Mouse (Mus musculus): ENCODE measurements around the gene Cmtm8.

Cmtm8 gene

DNA sequence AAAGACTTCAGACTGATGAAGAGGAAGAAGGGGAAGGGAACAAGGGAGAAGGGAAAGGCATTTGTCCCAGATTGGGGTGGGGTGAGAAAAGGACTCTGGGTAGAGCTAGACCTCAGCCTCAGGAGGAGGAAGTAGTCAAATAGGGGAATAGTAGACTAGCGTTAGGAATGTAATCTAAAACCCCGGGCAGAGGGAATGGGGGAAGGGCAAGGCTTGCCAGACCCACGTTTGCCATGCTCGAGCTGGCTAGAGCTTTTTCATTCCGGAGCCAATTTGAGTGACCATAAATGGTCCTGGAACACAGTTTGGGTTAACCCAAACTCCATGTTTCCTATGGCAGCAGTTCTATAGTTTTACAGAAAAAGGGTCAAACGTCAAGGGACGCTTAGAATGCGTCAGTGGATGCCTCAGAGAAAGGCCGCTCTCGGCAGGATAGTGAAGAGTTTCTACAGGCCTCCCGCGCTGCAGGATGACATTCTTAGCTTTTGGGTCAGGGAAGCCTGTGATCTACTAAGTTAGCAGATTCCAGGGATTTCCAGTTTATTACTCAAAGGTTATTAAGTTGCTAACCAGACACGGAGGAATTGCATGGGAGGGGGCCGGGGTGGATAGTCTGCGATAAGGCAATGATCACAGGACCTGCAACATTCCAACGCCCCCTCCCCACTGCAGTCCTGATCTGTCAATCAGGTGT is 58.4 kb downstream of the Cmtm8 start:
- DNase-seq (ENCODE audit: low spot score) = no peak

DNA sequence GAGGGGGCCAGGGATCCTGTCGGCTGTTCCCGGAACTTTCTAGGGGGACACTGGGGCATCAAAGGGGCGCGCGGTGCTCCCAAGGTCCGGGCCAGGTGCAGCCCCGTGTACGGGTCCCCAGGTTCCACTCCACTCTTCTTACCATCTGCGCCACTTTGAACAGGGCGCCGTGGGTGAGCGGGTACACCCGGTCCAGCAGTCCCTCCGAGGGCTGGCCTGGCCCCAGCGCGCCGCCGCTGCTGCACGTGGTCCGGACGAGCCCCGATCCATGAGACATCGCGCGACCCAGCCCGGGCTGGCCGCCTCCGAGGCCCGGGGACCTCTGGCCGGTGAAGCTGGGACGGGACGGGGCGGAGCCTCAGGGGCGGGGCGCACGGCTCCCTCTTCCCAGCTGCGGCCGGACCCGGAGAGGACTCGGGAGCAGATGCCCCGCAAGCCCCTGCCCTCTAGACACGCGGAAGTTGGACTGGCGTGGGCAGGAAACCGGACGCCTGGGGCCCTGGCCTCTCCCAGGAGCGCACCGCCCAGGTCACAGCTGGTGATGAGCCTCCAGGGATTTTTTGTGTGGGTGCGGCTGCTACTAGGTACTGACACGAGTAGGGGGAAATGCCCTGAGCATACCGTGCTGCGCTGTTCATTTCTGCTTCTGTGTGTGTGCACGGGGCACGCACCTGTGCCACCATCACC is 62.3 kb downstream of the Cmtm8 start, which contains the start of gene Cmtm7:
Gene Cmtm7, minus strand, starts transcription at position 331 of the 687 bp plus-strand sequence.
- DNase-seq (ENCODE audit: low spot score) = peak; percentile 91

GRCm38 (mm10) chr9:114780746-114781525 is 63.0 kb downstream of the Cmtm8 start:
- DNase-seq (ENCODE audit: low spot score) = peak; percentile 54

- DNase-seq (ENCODE audit: low spot score) = peak; percentile 68
Observed at GRCm38 (mm10) chr9:114779984-114780745, 63.8 kb downstream of the Cmtm8 start.

GRCm38 (mm10) chr9:114778877-114779276 is 65.1 kb downstream of the Cmtm8 start:
- DNase-seq (ENCODE audit: low spot score) = no peak

GRCm38 (mm10) chr9:114778047-114778390 is 65.9 kb downstream of the Cmtm8 start:
- DNase-seq (ENCODE audit: low spot score) = no peak

DNA sequence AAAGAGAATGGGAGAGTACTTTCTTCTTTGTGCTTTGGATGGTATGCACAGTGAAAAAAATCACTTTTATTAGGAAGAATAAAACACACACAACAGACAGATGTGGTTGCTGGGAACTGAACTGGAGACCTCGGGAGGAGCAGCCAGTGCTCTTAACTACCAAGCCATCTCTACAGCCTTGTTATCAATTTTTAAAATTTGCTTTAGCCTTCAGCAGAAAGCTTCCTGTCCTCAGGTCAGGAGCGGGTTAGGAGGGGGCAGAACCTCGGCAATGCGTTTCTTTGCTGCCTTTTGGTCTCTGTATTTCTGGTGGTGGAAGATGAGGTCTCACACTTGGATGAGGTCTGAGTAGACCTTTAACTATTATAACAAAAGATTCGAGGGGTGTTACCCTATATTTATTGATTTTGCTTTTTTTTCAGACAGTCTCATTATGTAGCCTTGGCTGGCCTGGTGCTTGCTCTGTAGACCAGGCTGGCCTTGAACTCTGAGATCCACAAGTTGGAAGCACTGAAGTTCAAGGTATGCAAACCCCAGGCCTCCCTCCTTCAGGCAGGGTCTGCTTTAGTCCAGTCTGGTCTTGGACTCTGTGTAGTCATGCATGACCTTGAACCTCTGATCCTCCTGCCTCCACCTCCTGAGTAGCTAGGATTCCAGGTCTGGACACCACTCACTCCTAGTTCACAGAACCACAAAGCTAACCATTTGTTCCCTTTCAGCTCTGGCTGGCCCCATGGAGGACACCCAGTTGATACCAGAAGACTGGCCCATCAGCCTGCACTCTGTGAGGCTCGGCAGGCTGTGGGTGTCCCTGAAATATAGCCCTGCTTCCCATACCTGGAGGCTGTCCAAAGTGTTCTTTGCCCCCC is 66.5 kb downstream of the Cmtm8 start:
- DNase-seq (ENCODE audit: low spot score) = no peak

DNA sequence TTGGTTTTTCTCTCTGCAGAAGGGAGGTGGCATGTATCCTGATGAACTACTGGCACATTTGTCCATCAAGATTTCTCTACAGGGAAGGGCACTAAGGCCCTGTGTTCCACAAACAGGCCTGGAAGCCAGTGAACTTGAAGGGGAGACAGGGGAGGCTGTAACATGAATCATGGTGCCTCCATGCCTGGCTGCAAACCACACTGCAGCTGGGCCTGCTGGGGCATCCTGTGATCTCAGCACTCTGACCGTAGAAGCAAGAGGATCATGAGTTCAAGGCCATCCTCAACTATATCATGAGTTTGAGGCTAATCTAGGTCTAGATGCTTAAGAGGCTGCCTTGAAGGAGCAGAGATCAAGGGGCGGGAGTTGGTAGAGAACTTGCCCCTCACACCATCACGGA is 67.6 kb downstream of the Cmtm8 start:
- no peak for DNase-seq (ENCODE audit: low spot score)

DNA sequence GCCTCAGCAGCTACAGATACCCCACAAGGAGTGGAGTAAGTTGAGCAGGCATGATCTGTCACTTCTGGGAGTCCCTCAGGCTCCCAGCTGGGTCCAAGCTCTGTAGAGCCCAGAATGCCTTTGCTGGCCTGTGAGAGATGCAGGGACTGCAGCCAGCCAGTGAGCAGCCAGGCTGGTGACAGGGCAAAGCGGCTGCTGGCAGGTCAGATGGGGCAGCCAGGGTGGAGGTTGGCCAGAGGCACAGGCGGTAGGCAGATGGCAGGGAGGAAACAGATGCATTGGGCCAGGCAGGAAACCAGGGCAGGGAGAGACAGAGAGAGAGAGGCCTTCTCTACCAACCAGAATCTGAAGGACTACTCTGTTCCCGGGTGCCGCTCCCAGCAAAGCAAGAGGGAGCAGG is 68.7 kb downstream of the Cmtm8 start:
- DNase-seq (ENCODE audit: low spot score) = peak; percentile 68

DNA sequence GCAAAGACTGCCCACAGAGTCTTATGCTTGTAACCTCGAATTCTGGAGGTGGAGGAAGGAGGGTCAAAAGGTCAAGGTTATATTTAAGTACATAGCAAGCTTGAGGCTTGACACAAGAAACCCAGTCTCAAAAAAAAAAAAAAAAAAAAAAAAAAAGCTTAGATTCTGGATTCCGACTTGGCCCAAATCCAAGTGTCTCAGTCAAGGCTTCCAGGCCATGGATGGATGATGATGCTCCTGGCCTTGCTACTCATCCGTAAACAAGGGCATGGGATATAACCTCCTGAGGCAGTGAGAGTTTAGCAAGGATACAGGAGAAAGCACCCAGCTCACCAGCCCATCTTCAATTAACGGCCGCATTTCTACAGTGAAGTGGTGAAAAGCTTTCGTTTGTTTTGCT is 69.3 kb downstream of the Cmtm8 start:
- DNase-seq (ENCODE audit: low spot score) = no peak

GRCm38 (mm10) chr9:114771565-114771964 is 72.4 kb downstream of the Cmtm8 start:
- no peak for DNase-seq (ENCODE audit: low spot score)

GRCm38 (mm10) chr9:114770224-114770623 is 73.7 kb downstream of the Cmtm8 start:
- no peak for DNase-seq (ENCODE audit: low spot score)

GRCm38 (mm10) chr9:114768066-114768465 is 75.9 kb downstream of the Cmtm8 start:
- DNase-seq (ENCODE audit: low spot score) = no peak

DNA sequence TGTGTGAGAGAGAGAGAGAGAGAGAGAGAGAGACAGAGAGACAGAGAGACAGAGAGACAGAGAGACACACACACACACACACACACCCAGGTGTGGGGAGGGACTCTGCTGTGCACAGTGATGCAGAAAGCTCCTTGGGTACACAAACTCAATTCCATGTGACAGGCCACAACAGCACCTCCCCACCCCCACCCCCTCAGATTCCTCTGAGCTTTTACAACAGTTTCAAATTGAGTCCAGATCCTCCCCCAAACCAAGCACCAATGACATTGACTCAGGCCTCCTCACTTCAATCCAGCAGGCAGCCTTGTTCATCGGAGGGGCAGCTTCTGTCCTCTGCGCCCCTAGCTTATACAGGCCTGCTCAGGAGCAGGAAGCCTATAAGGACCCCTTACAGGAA is 76.4 kb downstream of the Cmtm8 start:
- no peak for DNase-seq (ENCODE audit: low spot score)

GRCm38 (mm10) chr9:114767030-114767429 is 76.9 kb downstream of the Cmtm8 start:
- DNase-seq (ENCODE audit: low spot score) = peak; percentile 70

GRCm38 (mm10) chr9:114763341-114763740 is 80.6 kb downstream of the Cmtm8 start:
- no peak for DNase-seq (ENCODE audit: low spot score)

DNA sequence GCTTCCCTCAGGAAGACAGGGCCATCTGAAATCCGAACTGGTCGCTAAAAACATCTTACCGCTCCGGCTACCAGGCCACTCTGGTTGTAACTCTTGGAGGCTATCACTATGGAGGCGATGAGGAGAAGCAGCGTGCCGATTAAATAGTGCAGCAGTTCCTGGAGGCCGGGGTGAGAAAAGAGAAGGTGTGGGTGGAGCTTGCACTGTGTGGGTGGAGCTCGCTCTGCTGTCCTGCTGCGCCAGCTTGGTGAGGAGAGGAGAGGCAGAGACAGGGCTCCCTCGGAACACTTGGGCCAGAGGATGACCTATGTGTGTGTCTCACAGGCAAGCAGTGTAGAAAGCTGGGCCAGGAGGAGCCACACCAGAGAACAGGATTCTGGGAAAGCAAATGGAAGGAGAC is 82.1 kb downstream of the Cmtm8 start:
- DNase-seq (ENCODE audit: low spot score) = no peak

- DNase-seq (ENCODE audit: low spot score) = no peak
Observed at GRCm38 (mm10) chr9:114760353-114760752, 83.6 kb downstream of the Cmtm8 start.

DNA sequence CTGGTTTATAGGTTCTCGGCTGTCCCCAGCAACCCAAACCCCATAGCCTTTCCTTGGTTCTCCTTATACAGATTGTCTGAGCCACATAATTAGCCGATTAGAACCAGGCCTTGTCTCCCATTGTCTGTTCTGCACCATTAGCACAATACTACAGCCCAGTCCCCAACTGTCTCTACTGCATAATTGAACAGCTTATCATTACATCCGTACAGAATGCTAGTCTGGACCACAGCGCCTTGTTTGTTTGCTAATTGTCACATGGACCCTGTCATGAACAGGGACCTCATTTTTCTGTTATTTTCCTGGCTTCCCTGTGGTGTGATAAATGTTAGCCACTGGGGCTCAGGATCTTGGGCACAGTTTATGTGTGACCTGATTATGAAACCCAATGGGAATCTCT is 84.1 kb downstream of the Cmtm8 start:
- no peak for DNase-seq (ENCODE audit: low spot score)

DNA sequence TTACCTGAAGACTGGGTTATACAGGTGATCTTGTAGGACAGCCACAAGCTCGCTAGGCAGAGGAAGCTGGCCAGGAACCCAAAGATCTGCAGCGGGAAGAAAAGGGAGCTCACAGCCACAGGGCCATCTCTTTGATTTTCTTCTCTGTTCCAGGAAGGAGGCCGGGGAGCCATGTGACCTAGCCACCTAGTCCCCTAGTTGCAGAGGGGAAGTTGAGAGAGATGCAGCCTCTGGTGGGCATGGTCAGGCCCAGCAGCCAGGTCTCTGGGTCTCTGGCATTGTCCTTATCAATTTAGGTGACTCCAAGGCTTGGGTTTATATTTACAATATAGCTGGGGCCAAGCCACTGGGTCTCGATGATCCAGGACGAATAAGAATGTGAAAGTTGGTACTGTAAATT is 85.2 kb downstream of the Cmtm8 start:
- no peak for DNase-seq (ENCODE audit: low spot score)

DNA sequence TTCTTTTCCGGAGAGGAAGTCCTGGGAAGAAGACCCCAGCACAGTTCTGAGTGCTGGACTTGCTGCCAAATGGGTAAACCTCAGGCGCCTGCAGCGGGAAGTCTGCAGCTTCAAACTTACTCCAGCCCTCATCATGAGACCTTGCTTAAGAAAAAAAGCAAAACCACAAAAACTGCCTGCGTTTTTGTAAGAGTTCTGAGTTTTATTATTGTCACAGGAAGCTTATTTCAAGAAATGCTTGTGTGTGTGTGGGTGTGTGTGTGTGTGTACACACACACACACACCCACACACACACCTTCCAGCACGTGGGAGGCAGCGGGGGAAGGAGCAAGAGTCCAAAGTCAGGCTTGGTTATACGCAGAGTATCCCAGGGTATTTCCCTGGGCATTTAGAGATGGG is 85.7 kb downstream of the Cmtm8 start:
- DNase-seq (ENCODE audit: low spot score) = no peak
